Mouse (Mus musculus): ENCODE results near the gene Clint1. TPM values are rescaled to one million over a fixed set of nuclear protein-coding genes. Genes with fewer than 3 reads are reported as not detected.

Gene Clint1
- polyA plus RNA-seq, 1 experiment: 25.6 TPM

- TF ChIP-seq CTCF (IDR thresholded peaks at IDR 0.05; ENCODE audit: control insufficient read depth, insufficient read depth, low read length) (no peak), POLR2A (IDR thresholded peaks at IDR 0.05; ENCODE audit: borderline replicate concordance, control insufficient read depth, low read depth, low read length) (no peak)
- H3K4me1 ChIP-seq (ENCODE audit: control insufficient read depth, insufficient read depth, low read length): no peaks in the 10 kb centered on the region
- H3K27ac ChIP-seq (ENCODE audit: control insufficient read depth, insufficient read depth, low read depth, low read length, poor library complexity): no peak overlapping the region
- no peak overlapping the region for H3K4me3 ChIP-seq (replicated peaks; ENCODE audit: control insufficient read depth, low read depth, low read length)
- 92% methylated on average over 7 of the region's 7 CpGs for WGBS
Measured at GRCm38 (mm10) chr11:45908070-45908469, 56.2 kb downstream of the Clint1 start.

DNA sequence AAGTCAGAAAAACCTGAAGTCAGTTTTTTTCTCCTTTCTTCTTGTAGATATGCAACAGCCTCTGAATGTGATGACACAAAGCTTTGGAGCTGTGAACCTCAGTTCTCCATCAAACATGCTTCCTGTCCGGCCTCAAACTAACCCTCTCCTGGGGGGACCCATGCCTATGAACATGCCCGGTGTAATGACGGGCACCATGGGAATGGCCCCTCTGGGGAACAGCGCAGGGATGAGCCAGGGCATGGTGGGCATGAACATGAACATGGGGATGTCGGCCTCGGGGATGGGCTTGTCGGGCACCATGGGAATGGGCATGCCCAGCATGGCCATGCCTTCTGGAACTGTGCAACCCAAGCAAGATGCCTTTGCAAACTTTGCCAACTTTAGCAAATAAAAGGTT is 57.0 kb downstream of the Clint1 start:
- Histone ChIP-seq H3K27ac (ENCODE audit: control insufficient read depth, insufficient read depth, low read depth, low read length, poor library complexity) (no peak overlapping the region), H3K4me1 (ENCODE audit: control insufficient read depth, insufficient read depth, low read length) (no peaks in the 10 kb centered on the region), H3K4me3 (replicated peaks; ENCODE audit: control insufficient read depth, low read depth, low read length) (no peak overlapping the region)
- TF ChIP-seq CTCF (IDR thresholded peaks at IDR 0.05; ENCODE audit: control insufficient read depth, insufficient read depth, low read length) (no peak), POLR2A (IDR thresholded peaks at IDR 0.05; ENCODE audit: borderline replicate concordance, control insufficient read depth, low read depth, low read length) (no peak)
- WGBS: 94% methylated on average over 7 of the region's 7 CpGs

DNA sequence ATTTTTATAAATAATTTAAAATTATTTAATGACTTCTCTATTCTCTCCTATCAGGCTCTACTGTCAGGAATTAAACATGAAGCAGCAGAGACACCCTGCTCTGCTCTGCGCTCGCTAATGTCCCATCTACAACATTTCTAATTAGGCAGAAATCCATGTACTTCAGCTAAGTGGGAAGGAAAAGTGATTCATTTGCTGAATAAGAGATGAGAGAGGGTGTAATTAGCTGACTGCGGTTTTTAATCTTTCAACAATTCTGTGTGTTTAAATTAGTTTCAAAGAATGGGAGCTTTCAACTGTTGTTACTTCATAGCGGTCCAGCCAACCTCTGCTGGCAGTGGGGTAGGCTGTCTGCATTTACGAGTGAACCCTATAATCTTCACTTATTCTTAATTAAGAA is 58.9 kb downstream of the Clint1 start:
- H3K27ac ChIP-seq (ENCODE audit: control insufficient read depth, insufficient read depth, low read depth, low read length, poor library complexity): no peak overlapping the region
- no peak overlapping the region for H3K4me3 ChIP-seq (replicated peaks; ENCODE audit: control insufficient read depth, low read depth, low read length)
- TF ChIP-seq CTCF (IDR thresholded peaks at IDR 0.05; ENCODE audit: control insufficient read depth, insufficient read depth, low read length): no peak
- WGBS: 93% methylated on average over 5 of the region's 5 CpGs
- no peaks in the 10 kb centered on the region for H3K4me1 ChIP-seq (ENCODE audit: control insufficient read depth, insufficient read depth, low read length)

GRCm38 (mm10) chr11:45916196-45916595 is 64.3 kb downstream of the Clint1 start:
- Histone ChIP-seq H3K4me1 (ENCODE audit: control insufficient read depth, insufficient read depth, low read length) (no peaks in the 10 kb centered on the region), H3K27ac (ENCODE audit: control insufficient read depth, insufficient read depth, low read depth, low read length, poor library complexity) (no peak overlapping the region), H3K4me3 (replicated peaks; ENCODE audit: control insufficient read depth, low read depth, low read length) (no peak overlapping the region)
- WGBS: 84% methylated on average over 10 of the region's 10 CpGs
- TF ChIP-seq POLR2A (IDR thresholded peaks at IDR 0.05; ENCODE audit: borderline replicate concordance, control insufficient read depth, low read depth, low read length) (no peak), CTCF (IDR thresholded peaks at IDR 0.05; ENCODE audit: control insufficient read depth, insufficient read depth, low read length) (no peak)

GRCm38 (mm10) chr11:45918018-45918417 is 66.2 kb downstream of the Clint1 start:
- 86% methylated on average over 6 of the region's 6 CpGs for WGBS
- Histone ChIP-seq H3K4me1 (ENCODE audit: control insufficient read depth, insufficient read depth, low read length) (no peaks in the 10 kb centered on the region), H3K27ac (ENCODE audit: control insufficient read depth, insufficient read depth, low read depth, low read length, poor library complexity) (no peak overlapping the region), H3K4me3 (replicated peaks; ENCODE audit: control insufficient read depth, low read depth, low read length) (no peak overlapping the region)
- no peak for TF ChIP-seq CTCF (IDR thresholded peaks at IDR 0.05; ENCODE audit: control insufficient read depth, insufficient read depth, low read length)

DNA sequence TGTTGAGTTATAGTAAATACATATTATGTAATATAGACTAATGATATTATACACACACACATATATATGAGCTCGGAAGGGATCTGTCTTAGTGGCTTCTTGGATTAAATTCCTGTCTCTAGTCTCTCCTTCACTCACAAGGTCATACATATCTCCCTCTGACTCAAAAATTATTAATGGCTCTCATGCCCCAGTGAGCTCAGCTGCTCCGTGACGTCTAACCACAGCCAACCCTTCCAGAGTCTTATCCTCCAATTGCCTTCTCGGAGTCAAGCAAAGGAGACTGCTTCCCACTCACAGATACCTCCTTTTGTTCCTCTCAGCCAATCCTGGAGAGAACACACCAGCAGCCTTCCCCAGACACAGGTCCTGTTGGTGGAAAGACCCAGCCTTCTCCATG is 67.0 kb downstream of the Clint1 start:
- no peak for TF ChIP-seq CTCF (IDR thresholded peaks at IDR 0.05; ENCODE audit: control insufficient read depth, insufficient read depth, low read length)
- TF ChIP-seq POLR2A (IDR thresholded peaks at IDR 0.05; ENCODE audit: borderline replicate concordance, control insufficient read depth, low read depth, low read length): no peak
- no peaks in the 10 kb centered on the region for H3K4me1 ChIP-seq (ENCODE audit: control insufficient read depth, insufficient read depth, low read length)
- H3K27ac ChIP-seq (ENCODE audit: control insufficient read depth, insufficient read depth, low read depth, low read length, poor library complexity): no peak overlapping the region
- 84% methylated on average over 4 of the region's 4 CpGs for WGBS
- no peak overlapping the region for H3K4me3 ChIP-seq (replicated peaks; ENCODE audit: control insufficient read depth, low read depth, low read length)

DNA sequence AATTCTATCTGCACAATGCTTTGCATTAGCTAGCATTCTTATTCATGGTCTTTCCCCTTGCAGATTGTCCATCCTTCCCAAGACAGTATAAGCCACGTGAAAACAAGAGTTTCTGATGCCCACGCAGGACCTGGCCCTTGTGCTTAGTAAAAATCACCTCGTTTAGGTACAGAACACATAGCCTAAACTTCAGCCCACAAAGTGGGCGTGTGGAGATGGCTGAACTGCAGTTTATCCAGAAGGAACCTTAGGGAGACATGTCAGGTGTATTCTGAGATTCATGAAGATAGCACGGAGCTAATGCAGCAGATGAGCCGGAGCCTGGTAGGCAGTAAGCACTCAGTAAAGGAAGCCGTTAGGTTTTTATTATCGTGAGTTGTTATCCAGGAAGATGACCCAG is 69.2 kb downstream of the Clint1 start:
- no peaks in the 10 kb centered on the region for H3K4me1 ChIP-seq (ENCODE audit: control insufficient read depth, insufficient read depth, low read length)
- WGBS: 76% methylated on average over 8 of the region's 8 CpGs
- no peak for TF ChIP-seq POLR2A (IDR thresholded peaks at IDR 0.05; ENCODE audit: borderline replicate concordance, control insufficient read depth, low read depth, low read length)
- TF ChIP-seq CTCF (IDR thresholded peaks at IDR 0.05; ENCODE audit: control insufficient read depth, insufficient read depth, low read length): no peak

GRCm38 (mm10) chr11:45921480-45921898 is 69.6 kb downstream of the Clint1 start:
- no peak overlapping the region for H3K4me3 ChIP-seq (replicated peaks; ENCODE audit: control insufficient read depth, low read depth, low read length)
- TF ChIP-seq CTCF (IDR thresholded peaks at IDR 0.05; ENCODE audit: control insufficient read depth, insufficient read depth, low read length) (no peak), POLR2A (IDR thresholded peaks at IDR 0.05; ENCODE audit: borderline replicate concordance, control insufficient read depth, low read depth, low read length) (no peak)
- no peak overlapping the region for H3K27ac ChIP-seq (ENCODE audit: control insufficient read depth, insufficient read depth, low read depth, low read length, poor library complexity)
- H3K4me1 ChIP-seq (ENCODE audit: control insufficient read depth, insufficient read depth, low read length): no peaks in the 10 kb centered on the region
- 62% methylated on average over 10 of the region's 10 CpGs for WGBS

More for the DNA sequence above, 69.2 kb downstream of the Clint1 start:
- H3K4me3 ChIP-seq (replicated peaks; ENCODE audit: control insufficient read depth, low read depth, low read length): no peak overlapping the region
- no peak overlapping the region for H3K27ac ChIP-seq (ENCODE audit: control insufficient read depth, insufficient read depth, low read depth, low read length, poor library complexity)

- TF ChIP-seq POLR2A (IDR thresholded peaks at IDR 0.05; ENCODE audit: borderline replicate concordance, control insufficient read depth, low read depth, low read length) (no peak), CTCF (IDR thresholded peaks at IDR 0.05; ENCODE audit: control insufficient read depth, insufficient read depth, low read length) (no peak)
- 79% methylated on average over 6 of the region's 6 CpGs for WGBS
Measured at GRCm38 (mm10) chr11:45925436-45925835, 73.6 kb downstream of the Clint1 start.

More at GRCm38 (mm10) chr11:45925436-45925835, 73.6 kb downstream of the Clint1 start:
- H3K27ac ChIP-seq (ENCODE audit: control insufficient read depth, insufficient read depth, low read depth, low read length, poor library complexity): no peak overlapping the region
- H3K4me3 ChIP-seq (replicated peaks; ENCODE audit: control insufficient read depth, low read depth, low read length): no peak overlapping the region
- H3K4me1 ChIP-seq (ENCODE audit: control insufficient read depth, insufficient read depth, low read length): no peaks in the 10 kb centered on the region

Measured in bone marrow, adult 2 months (tissue).